Mouse (Mus musculus) myocyte (in vitro differentiated cells): ENCODE measurements around the gene Galnt15.
A peak's percentile ranks its signal among the peaks of the same experiment; 100 is the strongest.

Experiments used
- POLR2A ChIP-seq: IDR thresholded peaks from one replicate; pipeline ENCODE4 v1.6.1; 2011; ENCODE audit warnings: low read depth, mild to moderate bottlenecking, control low read depth, moderate library complexity; ENCODE audit not compliant: insufficient read length
- REST ChIP-seq: IDR thresholded peaks from one replicate; pipeline ENCODE4 v1.6.1; 2011; ENCODE audit warnings: mild to moderate bottlenecking, control low read depth, moderate library complexity; ENCODE audit not compliant: insufficient read depth, insufficient read length
- TCF12 ChIP-seq: IDR thresholded peaks from one replicate; pipeline ENCODE4 v1.6.1; 2011; ENCODE audit warnings: mild to moderate bottlenecking, control low read depth; ENCODE audit not compliant: poor library complexity, insufficient read depth, severe bottlenecking
- USF1 ChIP-seq: IDR thresholded peaks from one replicate; pipeline ENCODE4 v1.6.1; 2011; ENCODE audit warnings: low read depth, mild to moderate bottlenecking, control low read depth, moderate library complexity

- TF ChIP-seq POLR2A (peak; percentile 74), USF1 (no peak), TCF12 (no peak), REST (no peak)
Observed at GRCm38 (mm10) chr14:32085486-32086201, 56.9 kb downstream of the Galnt15 start, which contains the start of gene Dph3.
